Mouse (Mus musculus) spleen, adult 2 months (tissue): ENCODE measurements around the gene Mrps11.

Experiments
- CTCF ChIP-seq: fragments of 200-500 bp; IDR thresholded peaks from 2 replicates; pipeline ENCODE4 v1.5.1; 2011; ENCODE audit warnings: mild to moderate bottlenecking, inconsistent platforms; ENCODE audit not compliant: insufficient read depth, insufficient read length, insufficient replicate concordance; ENCODE audit errors: extremely low read depth
- POLR2A ChIP-seq: fragments of 200-500 bp; IDR thresholded peaks from 2 replicates; pipeline ENCODE4 v1.6.1; 2011; ENCODE audit warnings: low read depth, low read length, inconsistent platforms

DNA sequence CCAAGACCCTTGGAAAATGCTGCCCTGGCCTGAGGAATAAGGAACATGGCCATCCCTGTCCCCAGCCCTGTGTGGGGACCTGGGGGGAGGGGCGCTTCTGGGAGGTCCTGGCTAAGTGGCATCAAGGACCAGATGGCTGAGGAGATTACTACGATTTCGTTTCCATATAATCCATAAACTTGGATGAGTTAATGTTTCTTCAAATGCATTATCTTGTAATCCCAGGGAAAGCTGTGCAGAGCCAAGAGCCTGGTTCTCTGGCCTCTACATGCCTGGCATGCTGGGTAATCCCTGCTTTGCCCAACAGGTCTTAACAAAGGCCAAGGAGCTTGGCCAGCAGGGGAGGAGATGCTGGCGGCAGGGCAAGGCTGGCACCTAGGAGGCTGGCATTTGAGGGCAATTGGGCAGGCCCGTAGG, 17.7 kb upstream of the Mrps11 start:
- TF ChIP-seq CTCF (no peak), POLR2A (no peak)
